Mouse (Mus musculus): ENCODE results near the gene Rbm20.

The Rbm20 gene

GRCm38 (mm10) chr19:53724053-53724452 lies 46.9 kb downstream of the Rbm20 start:
- DNase-seq: no peak

GRCm38 (mm10) chr19:53726340-53726739 lies 49.2 kb downstream of the Rbm20 start:
- no peak for DNase-seq

- no peak for DNase-seq
Measured at GRCm38 (mm10) chr19:53726755-53727154, 49.6 kb downstream of the Rbm20 start.

- DNase-seq: no peak
Measured at GRCm38 (mm10) chr19:53727277-53727676, 50.2 kb downstream of the Rbm20 start.

- DNase-seq: no peak
Measured at GRCm38 (mm10) chr19:53727886-53728669, 51.0 kb downstream of the Rbm20 start.

- DNase-seq: peak; percentile 53 to 54
Measured at GRCm38 (mm10) chr19:53729919-53730318, 52.8 kb downstream of the Rbm20 start.

- DNase-seq: no peak
Measured at GRCm38 (mm10) chr19:53731761-53732201, 54.7 kb downstream of the Rbm20 start.

GRCm38 (mm10) chr19:53734845-53735244 lies 57.7 kb downstream of the Rbm20 start:
- no peak for DNase-seq

GRCm38 (mm10) chr19:53738701-53739131 lies 61.6 kb downstream of the Rbm20 start:
- no peak for DNase-seq

- peak; percentile 26 to 33 for DNase-seq
Measured at GRCm38 (mm10) chr19:53739570-53740266, 62.6 kb downstream of the Rbm20 start.

GRCm38 (mm10) chr19:53740750-53741380 lies 63.8 kb downstream of the Rbm20 start:
- DNase-seq: no peak

- DNase-seq: peak in 1 of 2 experiments; percentile 41
Measured at GRCm38 (mm10) chr19:53741902-53742301, 64.8 kb downstream of the Rbm20 start.

GRCm38 (mm10) chr19:53745354-53745753 lies 68.2 kb downstream of the Rbm20 start:
- no peak for DNase-seq

GRCm38 (mm10) chr19:53746116-53746515 lies 69.0 kb downstream of the Rbm20 start:
- no peak for DNase-seq

GRCm38 (mm10) chr19:53748236-53748775 lies 71.2 kb downstream of the Rbm20 start:
- DNase-seq: no peak

GRCm38 (mm10) chr19:53749326-53749725 lies 72.2 kb downstream of the Rbm20 start:
- DNase-seq: no peak

GRCm38 (mm10) chr19:53751420-53752185 lies 74.5 kb downstream of the Rbm20 start:
- no peak for DNase-seq

- no peak for DNase-seq
Measured at GRCm38 (mm10) chr19:53752993-53753392, 75.9 kb downstream of the Rbm20 start.

- no peak for DNase-seq
Measured at GRCm38 (mm10) chr19:53754421-53754830, 77.3 kb downstream of the Rbm20 start.

GRCm38 (mm10) chr19:53755346-53755745 lies 78.2 kb downstream of the Rbm20 start:
- no peak for DNase-seq

GRCm38 (mm10) chr19:53757432-53758109 lies 80.5 kb downstream of the Rbm20 start:
- no peak for DNase-seq

- no peak for DNase-seq
Measured at GRCm38 (mm10) chr19:53758881-53759418, 81.8 kb downstream of the Rbm20 start.

All from cerebellum, postnatal 10 days (tissue).